Mouse (Mus musculus): ENCODE results near the gene Esp1.
"Not testable (repeated sequence)": the region's sequence is repeated elsewhere in the genome, so short reads cannot be mapped to it uniquely, and the experiment has no call there.

The Esp1 gene

GRCm38 (mm10) chr17:40726820-40727219, at the start of gene Esp1:
Esp1 (plus strand) TSS chr17:40727120.
- no peak for DNase-seq (ENCODE audit: low read depth, low spot score)

GRCm38 (mm10) chr17:40716273-40716672, 10.6 kb upstream of the Esp1 start:
- no peak for DNase-seq (ENCODE audit: low read depth, low spot score)

GRCm38 (mm10) chr17:40717055-40717454, 9.9 kb upstream of the Esp1 start:
- DNase-seq (ENCODE audit: low read depth, low spot score), result not testable (repeated sequence)

GRCm38 (mm10) chr17:40731296-40731695, 4.4 kb downstream of the Esp1 start:
- DNase-seq (ENCODE audit: low read depth, low spot score), result no peak

GRCm38 (mm10) chr17:40731724-40732123, 4.8 kb downstream of the Esp1 start:
- DNase-seq (ENCODE audit: low read depth, low spot score), result no peak

GRCm38 (mm10) chr17:40763662-40764061, 36.7 kb downstream of the Esp1 start:
- no peak for DNase-seq (ENCODE audit: low read depth, low spot score)

GRCm38 (mm10) chr17:40767120-40767519, 40.2 kb downstream of the Esp1 start:
- DNase-seq (ENCODE audit: low read depth, low spot score), result no peak

Data from retina, postnatal 7 days (tissue).